Mouse (Mus musculus) bone marrow, adult 2 months (tissue): ENCODE measurements at regions not wholly inside any gene's neighbourhood (a gene's known extent, or its start where the extent isn't known, plus 50 kb on each side); places are given as distances from the start of the nearest gene placed in this dataset.

Source experiments
- CTCF ChIP-seq: fragments of 200-500 bp; IDR thresholded peaks from 2 replicates; pipeline ENCODE4 v1.5.1; 2011; ENCODE audit warnings: low read length, control low read depth; ENCODE audit not compliant: control insufficient read depth, insufficient read depth
- POLR2A ChIP-seq: fragments of 200-500 bp; IDR thresholded peaks from 2 replicates; pipeline ENCODE4 v1.6.1; 2011; ENCODE audit warnings: low read depth, mild to moderate bottlenecking, control low read depth, low read length, borderline replicate concordance; ENCODE audit not compliant: control insufficient read depth

GRCm38 (mm10) chr9:24910738-24911137 is 136.6 kb upstream of the Tbx20 start:
- TF ChIP-seq CTCF (no peak), POLR2A (no peak)
